Mouse (Mus musculus) adrenal gland, postnatal 0 days (tissue): ENCODE results near the gene Ism2. TPM values are rescaled to one million over a fixed set of nuclear protein-coding genes. Genes with fewer than 3 reads are reported as not detected.

ENCODE experiments used
- microRNA-seq: library from miRNA; unstranded; fragments of <30 nt; microRNA quantifications from one replicate; pipeline ENCODE4, GENCODE M21; 2016; ENCODE audit warnings: borderline replicate concordance; ENCODE audit not compliant: insufficient number of aligned reads
- polyA plus RNA-seq: library from polyadenylated mRNA; unstranded; fragments of >200 nt; fragmentation: Nextera tagmentation; extraction: Ambion mirVana; gene quantifications from 2 replicates; pipeline ENCODE4 v1.2.1, GENCODE M21; 2015

Ism2 gene
- 0.65 and 0.66 TPM in 2 replicates for polyA plus RNA-seq

GRCm38 (mm10) chr12:87299657-87300440 lies at the start of gene Ism2:
Gene Ism2, minus strand, starts transcription at chr12:87299705.

GRCm38 (mm10) chr12:87266108-87266826 lies 33.2 kb downstream of the Ism2 start, which contains the start of the genes Vipas39 and Ahsa1:
Gene Vipas39, minus strand, starts transcription at chr12:87266256.
Gene Ahsa1, plus strand, starts transcription at chr12:87266479.

GRCm38 (mm10) chr12:87238632-87239031 lies 60.9 kb downstream of the Ism2 start, which contains the start of gene Noxred1:
Gene Noxred1, minus strand, starts transcription at chr12:87238732.

Small RNA genes lying within 50 kb of the gene (microRNA-seq; reads per million reads assigned to microRNA genes)
- not detected for gene Gm47293

Other genes starting within 250 kb of the Ism2 start
- 0.69 and 2.6 TPM in 2 replicates for gene Ngb, start 197.2 kb downstream of the Ism2 start, polyA plus RNA-seq
- gene Gstz1, start 152.5 kb downstream of the Ism2 start, polyA plus RNA-seq: 45.8 and 50.3 TPM in 2 replicates
- gene Pomt2, start 151.7 kb downstream of the Ism2 start, polyA plus RNA-seq: 7.8 and 8.8 TPM in 2 replicates
- 8.1 and 10.1 TPM in 2 replicates for gene Samd15, start 100.0 kb downstream of the Ism2 start, polyA plus RNA-seq
- 1.7 and 2.3 TPM in 2 replicates for gene Tmed8, start 99.3 kb downstream of the Ism2 start, polyA plus RNA-seq
- 0.21 TPM in 1 of 2 replicates, not detected in the other for gene Noxred1, start 61.0 kb downstream of the Ism2 start, polyA plus RNA-seq
- 25.7 and 28.9 TPM in 2 replicates for gene Vipas39, start 33.4 kb downstream of the Ism2 start, polyA plus RNA-seq
- 103 and 140 TPM in 2 replicates for gene Ahsa1, start 33.2 kb downstream of the Ism2 start, polyA plus RNA-seq
- 122 and 210 TPM in 2 replicates for gene Sptlc2, start 88.7 kb upstream of the Ism2 start, polyA plus RNA-seq
- 540 and 1,068 TPM in 2 replicates for gene Slirp, start 144.2 kb upstream of the Ism2 start, polyA plus RNA-seq
- gene Alkbh1, start 144.3 kb upstream of the Ism2 start, polyA plus RNA-seq: 15.7 and 29.8 TPM in 2 replicates
- 83.3 and 108 TPM in 2 replicates for gene Snw1, start 172.6 kb upstream of the Ism2 start, polyA plus RNA-seq
- not detected in 2 replicates for gene Gm5788, start 195.0 kb upstream of the Ism2 start, polyA plus RNA-seq
- gene Gm8300, start 214.6 kb upstream of the Ism2 start, polyA plus RNA-seq: not detected in 2 replicates